Comparison of ENCODE assay signal across 24 mouse cellular contexts in the genomic region with DNA sequence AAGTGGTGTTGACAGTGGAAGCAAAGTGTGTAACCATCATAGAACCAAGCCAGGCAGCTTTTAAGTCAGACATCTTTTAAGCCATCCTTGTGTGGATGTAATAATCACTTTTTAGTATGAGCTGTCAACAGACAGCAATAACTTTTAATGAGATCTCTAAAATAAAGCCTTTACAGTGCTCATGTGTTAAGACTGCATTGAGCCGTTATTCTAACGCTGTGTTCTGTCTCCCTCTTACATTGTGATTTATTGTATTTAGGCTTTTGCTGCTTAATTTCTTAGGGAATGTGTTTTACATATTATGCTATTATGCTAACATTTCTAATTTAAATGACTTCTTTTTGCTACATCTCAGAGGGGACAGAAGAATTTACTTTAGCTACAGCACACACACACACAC.
DNase-seq lines count a peak whose midpoint lies in the region; ATAC-seq and TF ChIP-seq lines count a peak whose summit lies in the region.
"Had no signal": no experiment of that assay in that cellular context is flagged by ENCODE, and none has a peak within 500 bp of the region (broad histone marks: within the 10 kb centered on the region; RNA-seq: fewer than 3 reads in every experiment).

No protein-coding gene starts in this region.

- H3K9me3 ChIP-seq in limb, embryonic 12.5 days: no peaks in the 10 kb centered on the region
- H3K9me3 ChIP-seq in limb, embryonic 10.5 days (replicated peaks): no peaks in the 10 kb centered on the region
- no peaks in the 10 kb centered on the region for H3K9me3 ChIP-seq in stomach, embryonic 16.5 days (replicated peaks; ENCODE audit: control insufficient read depth, low read length)
- no peaks in the 10 kb centered on the region for H3K9me3 ChIP-seq in stomach, postnatal 0 days (ENCODE audit: control insufficient read depth, low read length)
- H3K9me3 ChIP-seq in limb, embryonic 14.5 days (ENCODE audit: control insufficient read depth, low read length): no peaks in the 10 kb centered on the region
- H3K9me3 ChIP-seq: embryonic facial prominence, embryonic 10.5 days; embryonic facial prominence, embryonic 12.5 days; forebrain, embryonic 13.5 days; G1E had no signal

- peak overlapping the region; percentile 35; the same call in 1 of the 2 replicates for H3K4me2 ChIP-seq in limb, embryonic 12.5 days
- no peak overlapping the region for H3K4me2 ChIP-seq in stomach, embryonic 16.5 days (ENCODE audit: low read depth, low read length)
- H3K4me2 ChIP-seq in stomach, postnatal 0 days (replicated peaks; ENCODE audit: low read depth): no peak overlapping the region
- H3K4me2 ChIP-seq in limb, embryonic 14.5 days (replicated peaks; ENCODE audit: low read depth, low read length, severe bottlenecking): 0 out of 2 replicates have a peak overlapping the region, but pooled peaks have one; percentile 14
- H3K4me2 ChIP-seq: embryonic facial prominence, embryonic 12.5 days; forebrain, embryonic 13.5 days had no signal

- no peak for TF ChIP-seq EP300 in stomach, postnatal 0 days (optimal IDR thresholded peaks at IDR 0.05)

- no peak overlapping the region for H3K4me3 ChIP-seq in limb, embryonic 12.5 days (replicated peaks)
- no peak overlapping the region for H3K4me3 ChIP-seq in limb, embryonic 10.5 days
- no peak overlapping the region for H3K4me3 ChIP-seq in stomach, embryonic 16.5 days (replicated peaks; ENCODE audit: low read length)
- H3K4me3 ChIP-seq in stomach, postnatal 0 days (ENCODE audit: low read depth, low read length): no peak overlapping the region
- no peak overlapping the region for H3K4me3 ChIP-seq in limb, embryonic 14.5 days (replicated peaks; ENCODE audit: low read length)
- H3K4me3 ChIP-seq: embryonic facial prominence, embryonic 10.5 days; embryonic facial prominence, embryonic 12.5 days; forebrain, embryonic 13.5 days had no signal

- no peak for TF ChIP-seq CTCF in stomach, postnatal 0 days (IDR thresholded peaks at IDR 0.05; ENCODE audit: low read depth)

- WGBS in limb, embryonic 12.5 days: 24% methylated on average over 2 of the region's 2 CpGs
- WGBS in limb, embryonic 10.5 days: 71% methylated on average over 2 of the region's 2 CpGs
- WGBS in stomach, embryonic 16.5 days: 61% methylated on average over 2 of the region's 2 CpGs
- 44% methylated on average over 2 of the region's 2 CpGs for WGBS in stomach, postnatal 0 days
- WGBS in limb, embryonic 14.5 days: 31% methylated on average over 2 of the region's 2 CpGs

- peaks cover 8% of the 10 kb centered on the region for H3K4me1 ChIP-seq in limb, embryonic 12.5 days (replicated peaks)
- peaks cover 6% of the 10 kb centered on the region for H3K4me1 ChIP-seq in limb, embryonic 10.5 days
- H3K4me1 ChIP-seq in stomach, embryonic 16.5 days (ENCODE audit: control insufficient read depth, insufficient read depth, low read length): no peaks in the 10 kb centered on the region
- H3K4me1 ChIP-seq in stomach, postnatal 0 days (replicated peaks; ENCODE audit: control insufficient read depth, insufficient read depth): no peaks in the 10 kb centered on the region
- peaks cover 7% of the 10 kb centered on the region; the same call in 1 of the 2 replicates for H3K4me1 ChIP-seq in limb, embryonic 14.5 days (ENCODE audit: control insufficient read depth, insufficient read depth, low read length)
- H3K4me1 ChIP-seq: embryonic facial prominence, embryonic 10.5 days; embryonic facial prominence, embryonic 12.5 days; forebrain, embryonic 13.5 days had no signal

- no peak overlapping the region for H3K27ac ChIP-seq in limb, embryonic 12.5 days
- no peak overlapping the region for H3K27ac ChIP-seq in limb, embryonic 10.5 days
- 0 out of 2 replicates have a peak overlapping the region, but pooled peaks have one; percentile 34 for H3K27ac ChIP-seq in stomach, embryonic 16.5 days (ENCODE audit: low read length)
- H3K27ac ChIP-seq in stomach, postnatal 0 days (replicated peaks): no peak overlapping the region
- H3K27ac ChIP-seq in limb, embryonic 14.5 days (replicated peaks; ENCODE audit: low read depth, low read length): no peak overlapping the region
- H3K27ac ChIP-seq: embryonic facial prominence, embryonic 10.5 days; embryonic facial prominence, embryonic 12.5 days; forebrain, embryonic 13.5 days had no signal

- no peak for DNase-seq in limb, embryonic 10.5 days (ENCODE audit: low spot score)
- no peak for DNase-seq in stomach, postnatal 0 days (ENCODE audit: low spot score)
- no peak for DNase-seq in limb, embryonic 14.5 days (ENCODE audit: low spot score)
- DNase-seq in kidney, adult 8-10 months: no peak
- DNase-seq in frontal cortex, adult 2 months (ENCODE audit: extremely low spot score in 1 of 2, low spot score in 1 of 2): no peak
- DNase-seq: adrenal gland, adult 8-10 months; adrenal gland, postnatal 14 days; adrenal gland, postnatal 36 days; B cell, adult 2 months; cerebellum, adult 11-12 months; cerebellum, adult 2 months; cerebellum, adult 9-10 months; cerebellum, postnatal 10 days; cerebellum, postnatal 25 days had no signal

- no peak overlapping the region for H3K9ac ChIP-seq in limb, embryonic 12.5 days (replicated peaks)
- H3K9ac ChIP-seq in stomach, embryonic 16.5 days (ENCODE audit: low read length): no peak overlapping the region
- H3K9ac ChIP-seq in stomach, postnatal 0 days (ENCODE audit: low read length): no peak overlapping the region
- no peak overlapping the region for H3K9ac ChIP-seq in limb, embryonic 14.5 days (ENCODE audit: low read depth, low read length, severe bottlenecking)
- H3K9ac ChIP-seq: embryonic facial prominence, embryonic 12.5 days; forebrain, embryonic 13.5 days had no signal

- peaks cover 9% of the 10 kb centered on the region; the same call in 1 of the 2 replicates for H3K27me3 ChIP-seq in limb, embryonic 12.5 days
- no peaks in the 10 kb centered on the region for H3K27me3 ChIP-seq in limb, embryonic 10.5 days (ENCODE audit: low read depth, poor library complexity, severe bottlenecking)
- H3K27me3 ChIP-seq in stomach, embryonic 16.5 days (ENCODE audit: control insufficient read depth, insufficient read depth, low read length): no peaks in the 10 kb centered on the region
- no peaks in the 10 kb centered on the region for H3K27me3 ChIP-seq in stomach, postnatal 0 days (ENCODE audit: control insufficient read depth, insufficient read depth, low read length)
- no peaks in the 10 kb centered on the region for H3K27me3 ChIP-seq in limb, embryonic 14.5 days (ENCODE audit: control insufficient read depth, insufficient read depth, low read length)
- H3K27me3 ChIP-seq: CH12.LX; embryonic facial prominence, embryonic 12.5 days; forebrain, embryonic 13.5 days; Patski had no signal

- TF ChIP-seq POLR2A in limb, embryonic 14.5 days (IDR thresholded peaks at IDR 0.05; ENCODE audit: borderline replicate concordance, extremely low read depth, insufficient read depth, insufficient read length): no peak

- no peak for ATAC-seq in limb, embryonic 12.5 days (ENCODE audit: insufficient number of reproducible peaks, insufficient read depth, low FRiP score, low TSS enrichment, low read depth)
- ATAC-seq in stomach, embryonic 16.5 days (ENCODE audit: insufficient read depth, low FRiP score): no peak
- ATAC-seq in stomach, postnatal 0 days (ENCODE audit: low FRiP score, low TSS enrichment): no peak
- ATAC-seq in limb, embryonic 14.5 days (ENCODE audit: low FRiP score, low read depth): no peak
- ATAC-seq: activated CD4-positive, CD25-positive, alpha-beta regulatory T cell, adult 4 months; CD4-positive, CD25-positive, alpha-beta regulatory T cell, adult 4 months; forebrain, embryonic 13.5 days; Patski had no signal

- no peaks in the 10 kb centered on the region for H3K36me3 ChIP-seq in limb, embryonic 12.5 days
- no peaks in the 10 kb centered on the region for H3K36me3 ChIP-seq in limb, embryonic 10.5 days
- no peaks in the 10 kb centered on the region for H3K36me3 ChIP-seq in stomach, embryonic 16.5 days (ENCODE audit: control insufficient read depth, insufficient read depth, low read length)
- no peaks in the 10 kb centered on the region for H3K36me3 ChIP-seq in stomach, postnatal 0 days (ENCODE audit: control insufficient read depth, insufficient read depth, low read length)
- H3K36me3 ChIP-seq in limb, embryonic 14.5 days (ENCODE audit: control insufficient read depth, insufficient read depth, low read length): no peaks in the 10 kb centered on the region
- H3K36me3 ChIP-seq: embryonic facial prominence, embryonic 10.5 days; embryonic facial prominence, embryonic 12.5 days; G1E had no signal

Comparison
In these comparisons a context has a peak if more than half of its experiments do, and no peak if none do; other contexts are left out.
1. H3K4me2 ChIP-seq: peak in limb, embryonic 12.5 days (single experiment) and limb, embryonic 14.5 days (single experiment); none in stomach, embryonic 16.5 days (single experiment) and stomach, postnatal 0 days (single experiment).